Mouse (Mus musculus): ENCODE data around the gene Gm20388. TPM values are rescaled to one million over a fixed set of nuclear protein-coding genes. Genes with fewer than 3 reads are reported as not detected.

Gm20388 gene
- total RNA-seq, 4 experiments from 2014 or later = 0.17 to 15.1 (median 6.6) TPM

DNA sequence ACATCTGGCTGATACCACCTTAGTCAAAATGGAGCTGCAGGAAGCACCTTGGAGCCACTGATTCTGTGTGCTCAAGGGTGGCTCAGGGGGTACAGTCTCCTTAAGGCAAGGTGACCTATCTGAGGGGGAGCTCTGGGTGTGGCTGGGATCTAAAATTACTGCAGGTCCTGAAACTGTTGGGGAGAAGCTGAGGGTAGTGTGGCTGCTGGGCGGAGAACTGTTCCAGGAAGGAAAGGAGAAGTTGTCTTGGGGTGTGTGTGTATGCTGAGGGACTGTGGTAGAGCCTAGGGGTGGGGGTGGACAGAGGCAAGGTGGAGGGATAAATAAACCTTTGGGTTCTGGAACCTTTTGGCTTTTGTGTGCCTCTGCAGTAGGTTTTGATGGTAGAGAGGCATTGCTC is 2778.7 kb downstream of the Gm20388 start:
- no peak for DNase-seq (ENCODE audit: low spot score in 2 of 2)

DNA sequence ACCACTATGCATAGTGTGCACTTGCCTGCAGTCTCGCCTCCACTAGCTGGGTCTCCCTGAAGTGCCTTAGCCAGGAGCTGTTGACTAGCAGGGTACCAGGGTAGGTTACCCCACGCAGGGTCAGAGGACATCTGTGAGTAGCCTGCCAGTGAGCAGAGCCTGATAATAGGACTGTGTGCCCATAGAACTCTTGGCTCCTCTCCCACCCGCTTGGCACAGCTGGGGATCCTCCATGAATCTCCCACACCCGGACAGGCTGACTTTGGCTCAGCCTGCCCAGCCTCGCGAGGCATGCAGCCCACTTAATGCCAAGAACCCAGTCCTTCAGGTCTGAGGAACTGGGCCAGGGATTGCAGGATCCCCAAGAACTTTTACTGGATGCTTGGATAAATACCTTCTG is 2780.4 kb downstream of the Gm20388 start:
- no peak for DNase-seq (ENCODE audit: low spot score in 2 of 2)

GRCm38 (mm10) chr8:122692152-122692551 is 2781.5 kb downstream of the Gm20388 start:
- DNase-seq (ENCODE audit: low spot score in 2 of 2) = no peak

- DNase-seq (ENCODE audit: low spot score in 2 of 2) = no peak
These were observed 2784.9 kb downstream of the Gm20388 start for GRCm38 (mm10) chr8:122695438-122696042.

- no peak for DNase-seq (ENCODE audit: low spot score in 2 of 2)
These were observed 2786.5 kb downstream of the Gm20388 start for GRCm38 (mm10) chr8:122697181-122697581.

GRCm38 (mm10) chr8:122697586-122697985 is 2786.9 kb downstream of the Gm20388 start:
- no peak for DNase-seq (ENCODE audit: low spot score in 2 of 2)

DNA sequence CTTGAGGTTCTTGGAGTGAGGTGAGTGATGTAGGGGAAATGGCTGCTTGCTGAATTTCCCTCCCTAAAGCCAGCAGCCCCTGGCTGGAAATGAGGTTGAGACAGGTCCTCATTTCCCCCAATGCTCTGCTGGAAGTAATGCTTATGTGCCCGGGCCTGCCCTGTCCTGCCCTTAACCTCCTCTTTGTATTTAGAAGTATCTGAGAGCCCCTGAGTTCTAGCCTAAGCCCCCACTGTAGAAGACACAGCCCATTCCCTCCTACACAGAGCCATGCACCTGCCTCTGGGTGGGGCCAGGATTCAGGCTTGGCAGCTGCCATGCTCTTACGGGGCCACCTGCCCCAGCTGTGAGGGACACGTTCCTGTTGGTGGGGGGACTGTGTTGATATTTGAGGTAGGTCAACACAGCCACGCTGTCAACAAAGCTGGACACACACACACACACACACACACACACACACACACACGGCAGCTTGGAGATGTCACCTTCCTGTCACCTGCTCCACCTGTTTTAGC is 2787.7 kb downstream of the Gm20388 start:
- no peak for DNase-seq (ENCODE audit: low spot score in 2 of 2)

DNA sequence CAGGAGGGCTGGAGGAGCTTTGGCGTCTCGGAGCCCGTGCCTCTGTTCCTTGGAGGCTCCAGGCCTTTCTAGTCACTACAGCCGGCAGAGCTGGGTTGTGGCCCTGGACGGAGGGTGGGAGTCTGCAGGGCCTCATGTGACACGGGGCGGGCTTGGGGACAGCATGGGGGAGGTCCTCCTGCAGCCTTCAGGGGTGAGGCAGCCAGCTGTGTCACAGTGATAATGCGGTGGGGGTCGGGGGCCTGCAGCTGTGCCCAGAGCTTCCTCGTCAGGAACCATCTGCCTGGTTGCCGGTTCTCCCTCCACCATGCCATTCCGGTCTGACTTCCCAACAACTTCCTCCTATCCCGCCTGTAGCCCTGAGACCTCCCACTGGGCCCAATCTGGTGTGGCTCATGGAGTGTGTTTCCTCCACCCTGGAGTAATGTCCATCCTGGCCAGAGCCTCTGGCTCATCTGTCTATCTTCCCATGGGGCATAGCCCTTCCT is 2788.4 kb downstream of the Gm20388 start, which contains the start of gene Cbfa2t3:
Gene Cbfa2t3, minus strand, starts transcription at position 105 of the 488 bp plus-strand sequence.
- DNase-seq (ENCODE audit: low spot score in 2 of 2) = no peak

GRCm38 (mm10) chr8:122700628-122701027 is 2790.0 kb downstream of the Gm20388 start:
- DNase-seq (ENCODE audit: low spot score in 2 of 2) = no peak

- DNase-seq (ENCODE audit: low spot score in 2 of 2) = no peak
These were observed 2791.0 kb downstream of the Gm20388 start for GRCm38 (mm10) chr8:122701441-122702185.

GRCm38 (mm10) chr8:122702301-122702941 is 2791.8 kb downstream of the Gm20388 start:
- no peak for DNase-seq (ENCODE audit: low spot score in 2 of 2)

GRCm38 (mm10) chr8:122702957-122703356 is 2792.3 kb downstream of the Gm20388 start:
- DNase-seq (ENCODE audit: low spot score in 2 of 2) = no peak

DNA sequence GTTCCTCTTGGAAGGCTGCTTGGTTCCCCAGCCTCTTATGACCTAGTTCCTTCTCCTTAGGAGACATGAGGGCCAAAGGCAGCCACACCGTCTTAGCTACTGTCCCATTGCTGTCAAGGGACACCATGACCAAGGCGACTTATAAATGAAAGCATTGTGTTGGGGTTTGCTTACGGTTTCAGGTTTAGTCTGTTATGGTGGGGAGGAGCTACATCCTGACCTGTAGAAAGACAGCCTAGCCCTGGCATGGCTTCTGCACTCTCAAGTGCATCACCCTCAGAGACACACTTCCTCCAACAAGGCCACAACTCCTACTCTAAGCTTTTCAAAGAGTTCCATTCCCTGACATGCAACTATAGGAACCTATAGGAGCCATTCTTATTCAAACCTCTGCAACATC is 2794.0 kb downstream of the Gm20388 start:
- DNase-seq (ENCODE audit: low spot score in 2 of 2) = no peak

DNA sequence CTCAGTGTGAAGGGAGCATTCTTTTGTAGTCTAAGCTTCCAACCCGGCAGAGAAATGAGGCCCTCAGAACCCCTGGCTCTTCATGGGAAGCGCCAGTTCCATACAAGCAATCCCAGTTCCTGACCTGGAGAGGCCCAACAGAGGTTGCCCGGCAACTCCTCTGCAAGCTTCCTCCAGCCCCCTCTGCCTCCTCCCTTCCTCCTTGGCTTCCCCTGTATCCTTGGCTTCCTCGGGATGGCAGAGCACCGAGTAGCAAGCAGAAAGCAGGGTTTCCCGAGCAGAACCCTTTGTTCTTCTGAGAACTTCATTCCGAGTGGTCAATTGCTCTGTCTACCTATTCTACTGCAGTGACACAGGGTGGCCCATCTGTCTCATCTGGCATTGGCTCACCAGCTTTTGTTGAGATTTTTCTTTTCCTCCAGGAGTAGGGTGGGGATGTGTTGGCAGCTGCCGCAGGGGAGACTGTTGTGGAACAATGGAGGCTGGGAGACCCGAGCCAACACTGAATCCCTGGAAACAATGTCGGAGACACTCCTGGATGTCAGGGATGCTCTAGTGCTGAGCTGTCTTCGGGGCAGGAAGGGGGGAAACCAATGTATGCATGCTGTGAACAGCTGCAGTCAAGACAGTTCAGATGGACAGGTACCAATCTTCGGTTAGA is 2795.4 kb downstream of the Gm20388 start:
- no peak for DNase-seq (ENCODE audit: low spot score in 2 of 2)

- DNase-seq (ENCODE audit: low spot score in 2 of 2) = no peak
These were observed 2796.5 kb downstream of the Gm20388 start for GRCm38 (mm10) chr8:122707184-122707583.

DNA sequence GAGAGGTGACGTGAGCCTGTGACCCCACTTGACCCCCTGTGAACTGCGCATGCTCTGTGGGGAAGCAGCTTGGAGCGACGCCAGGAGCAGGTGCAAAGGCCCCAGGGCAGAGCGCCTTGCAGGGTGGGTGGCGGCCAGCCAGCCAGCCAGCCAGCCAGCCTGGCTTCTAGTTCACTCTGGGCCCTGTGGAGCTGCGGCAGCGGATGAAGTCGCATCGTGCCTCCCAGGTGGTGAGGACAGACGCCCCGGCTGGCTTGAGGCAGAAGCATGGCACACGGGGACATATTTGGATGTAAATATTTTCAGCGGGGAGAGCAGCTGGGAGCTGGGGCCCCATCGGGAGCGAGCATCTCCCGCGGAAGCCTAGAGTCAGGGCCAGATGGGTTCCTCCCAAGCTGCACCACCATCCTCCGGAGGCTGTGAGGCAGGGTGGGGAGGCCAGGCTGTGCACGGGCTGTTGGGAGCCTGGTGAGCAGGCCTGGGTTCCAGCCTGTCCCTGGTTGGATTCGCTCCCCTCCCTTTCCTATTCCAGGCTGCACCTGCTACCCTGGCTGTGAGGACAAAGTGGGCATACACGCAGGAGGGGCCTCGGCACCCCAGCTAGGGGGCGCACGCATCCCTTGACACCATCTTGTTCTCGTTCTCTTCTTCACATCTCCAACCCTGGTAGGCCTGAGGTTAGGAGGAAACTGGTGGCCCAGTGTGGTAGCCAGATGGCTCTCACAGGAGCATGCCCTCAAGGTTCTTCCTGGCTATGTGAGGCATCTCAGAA is 2798.9 kb downstream of the Gm20388 start:
- DNase-seq (ENCODE audit: low spot score in 2 of 2) = peak; percentile 62 to 65

DNA sequence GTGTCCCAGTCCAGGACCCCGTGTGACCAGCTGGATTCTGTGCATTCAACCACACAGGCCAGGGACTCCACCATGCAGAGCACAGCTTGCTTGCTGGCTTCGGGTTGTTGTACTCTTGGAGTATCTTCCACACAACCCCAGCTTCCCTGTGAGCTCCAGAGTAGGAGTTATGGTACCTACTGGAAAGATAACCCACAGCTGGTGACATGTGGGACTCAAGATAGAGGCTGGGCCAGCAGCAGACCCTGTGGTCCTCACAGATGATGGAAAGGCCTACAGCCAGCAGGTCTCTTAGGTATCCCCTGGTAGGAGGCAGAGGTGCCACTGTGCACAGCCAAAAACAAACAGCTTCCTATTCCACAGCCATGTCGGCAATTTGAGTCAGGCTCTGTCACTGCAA is 2800.8 kb downstream of the Gm20388 start:
- DNase-seq (ENCODE audit: low spot score in 2 of 2) = no peak

- DNase-seq (ENCODE audit: low spot score in 2 of 2) = no peak
These were observed 2801.3 kb downstream of the Gm20388 start for GRCm38 (mm10) chr8:122711891-122712365.

- no peak for DNase-seq (ENCODE audit: low spot score in 2 of 2)
These were observed 2801.9 kb downstream of the Gm20388 start for GRCm38 (mm10) chr8:122712411-122713156.

DNA sequence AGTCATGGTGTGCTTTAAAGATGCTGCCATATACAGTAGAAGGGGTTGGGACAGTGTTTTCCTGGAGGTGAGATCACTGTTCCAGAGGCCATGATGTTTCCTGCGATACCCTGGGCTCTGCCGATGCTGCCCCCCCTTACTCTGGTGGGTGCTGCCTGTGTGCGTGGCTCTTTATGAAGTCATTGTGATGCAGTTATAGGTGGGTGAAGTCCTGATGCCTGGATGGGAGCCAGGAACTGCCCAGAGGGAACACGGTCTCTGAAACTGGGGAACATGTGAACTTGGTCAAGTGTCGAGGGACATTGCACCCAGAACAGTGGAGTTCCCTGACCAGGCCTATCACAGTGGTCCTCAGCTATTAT is 2802.5 kb downstream of the Gm20388 start:
- no peak for DNase-seq (ENCODE audit: low spot score in 2 of 2)
